Mouse (Mus musculus) lung, embryonic 14.5 days (tissue): ENCODE measurements around the gene Pde7b. TPM values are rescaled to one million over a fixed set of nuclear protein-coding genes. Genes with fewer than 3 reads are reported as not detected.
A peak's percentile ranks its signal among the peaks of the same experiment; 100 is the strongest.

Source experiments
- ATAC-seq: fragments of 200-750 bp; cut with Nextera tagmentation; 2 replicates; pipeline ENCODE4 v1.8.0; 2017; ENCODE audit warnings: mild to moderate bottlenecking, moderate TSS enrichment, moderate library complexity; ENCODE audit not compliant: insufficient read depth
- DNase-seq: peaks from one replicate; pipeline ENCODE4 v3.0.0-alpha.2; 2015
- H3K27ac ChIP-seq: fragments of 300-500 bp; sonication (generic); 2 replicates; pipeline ENCODE4 v1.5.1; 2014; ENCODE audit warnings: low read depth, mild to moderate bottlenecking, moderate library complexity
- H3K27me3 ChIP-seq: fragments of 300-500 bp; sonication (generic); 2 replicates; pipeline ENCODE4 v1.6.1; 2014; ENCODE audit warnings: low read length, control low read depth; ENCODE audit not compliant: insufficient read depth
- H3K36me3 ChIP-seq: fragments of 300-500 bp; sonication (generic); 2 replicates; pipeline ENCODE4 v1.6.1; 2014; ENCODE audit warnings: control low read depth; ENCODE audit not compliant: insufficient read depth
- H3K4me1 ChIP-seq: fragments of 300-500 bp; sonication (generic); 2 replicates; pipeline ENCODE4 v1.6.1; 2014; ENCODE audit warnings: antibody characterized with exemption, control low read depth; ENCODE audit not compliant: insufficient read depth
- H3K4me2 ChIP-seq: fragments of 300-500 bp; sonication (generic); 2 replicates; pipeline ENCODE4 v1.6.1; 2014; ENCODE audit warnings: mild to moderate bottlenecking
- H3K4me3 ChIP-seq: fragments of 300-500 bp; sonication (generic); 2 replicates; pipeline ENCODE4 v1.5.1; 2014; ENCODE audit warnings: low read depth, low read length
- H3K9ac ChIP-seq: fragments of 300-500 bp; sonication (generic); 2 replicates; pipeline ENCODE4 v1.6.1; 2014
- H3K9me3 ChIP-seq: fragments of 300-500 bp; sonication (generic); 2 replicates; pipeline ENCODE4 v1.6.1; 2016; ENCODE audit warnings: low read depth, low read length, control low read depth
- CTCF ChIP-seq: IDR thresholded peaks from 2 replicates; pipeline ENCODE4 v1.5.1; 2016; ENCODE audit warnings: antibody characterized with exemption, low read depth
- WGBS: fragments of 180-500 bp; shearing (Covaris S2); extraction: QIAGEN DNeasy Blood & Tissue Kit; methylation state at CpG from one replicate; pipeline ENCODE4 v1.1.7; 2014; 5-methylcytosine and 5-hydroxymethylcytosine counted together
- polyA plus RNA-seq: library from polyadenylated mRNA; unstranded; fragments of >200 nt; fragmentation: Nextera tagmentation; extraction: Ambion mirVana; gene quantifications from 2 replicates; pipeline ENCODE4 v1.2.1, GENCODE M21; 2014

Gene Pde7b
- polyA plus RNA-seq, 1 experiment from 2014 or later: 3.3 TPM

DNA sequence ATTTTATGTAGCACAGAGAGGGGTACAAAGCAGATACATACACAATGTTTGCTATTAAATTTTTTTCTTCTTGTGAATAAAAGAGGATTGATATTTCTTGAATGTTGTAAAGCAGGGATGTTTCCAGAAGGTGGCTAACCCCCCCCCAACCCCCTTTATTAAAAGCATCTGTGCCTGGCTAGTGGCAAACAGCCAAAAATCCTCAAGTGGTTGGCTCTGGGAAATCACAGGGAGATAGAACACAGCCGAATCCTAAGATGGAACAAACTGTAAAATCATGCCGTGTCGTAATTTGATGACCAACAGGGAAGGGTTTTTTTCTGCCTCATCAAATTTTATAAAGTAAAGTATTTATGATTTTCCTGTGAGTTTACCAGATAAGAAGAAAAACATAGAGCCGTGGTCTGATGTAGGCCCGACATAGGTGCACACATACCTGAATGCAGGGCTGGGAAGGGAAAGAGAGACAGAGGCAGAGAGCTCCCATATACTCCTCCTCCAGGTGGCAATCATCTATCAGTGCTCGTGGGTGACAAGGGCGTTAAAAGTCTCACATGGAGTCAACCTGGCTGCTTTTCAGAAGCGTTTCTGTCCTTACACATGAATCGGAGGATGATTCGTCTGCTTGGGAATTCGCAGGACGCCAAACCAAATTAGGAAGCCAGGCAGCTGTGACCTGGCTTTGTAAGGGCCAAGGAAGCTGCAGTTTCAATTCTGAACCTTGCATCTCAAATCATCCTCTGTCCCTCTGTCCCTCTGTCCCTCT lies 67.4 kb downstream of the Pde7b start:
- no peak for TF ChIP-seq CTCF
- no peaks in the 10 kb centered on the region for H3K27me3 ChIP-seq
- no peak overlapping the region for H3K9ac ChIP-seq
- ATAC-seq (no peak), DNase-seq (peak; percentile 56)
- H3K4me1 ChIP-seq: no peaks in the 10 kb centered on the region
- WGBS: 51% methylated on average over 12 of the region's 12 CpGs
- H3K4me2 ChIP-seq: no peak overlapping the region
- H3K27ac ChIP-seq: no peak overlapping the region
- H3K4me3 ChIP-seq: no peak overlapping the region
- no peaks in the 10 kb centered on the region for H3K36me3 ChIP-seq
- H3K9me3 ChIP-seq: no peaks in the 10 kb centered on the region

DNA sequence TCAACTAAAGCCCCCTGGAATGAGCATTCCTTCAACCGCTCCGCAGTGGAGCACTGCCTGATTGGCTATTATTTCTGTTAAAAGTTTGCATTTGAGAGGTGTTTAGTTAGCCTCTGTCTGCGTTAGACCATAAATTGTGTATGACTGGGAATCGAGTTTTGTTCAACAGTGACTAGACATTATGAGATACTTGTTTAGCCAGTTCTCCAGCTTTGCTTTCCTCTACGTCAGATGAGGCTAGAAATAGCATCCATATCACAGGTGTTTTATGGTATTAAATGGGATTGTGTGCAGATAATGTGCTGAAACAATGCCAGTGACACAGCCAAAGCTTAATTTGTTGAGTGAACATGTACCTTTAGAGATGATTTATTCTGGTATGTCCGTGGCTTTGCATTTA lies 70.3 kb downstream of the Pde7b start:
- no peaks in the 10 kb centered on the region for H3K36me3 ChIP-seq
- no peak overlapping the region for H3K27ac ChIP-seq
- no peak for TF ChIP-seq CTCF
- ATAC-seq (no peak), DNase-seq (no peak)
- no peak overlapping the region for H3K4me2 ChIP-seq
- no peaks in the 10 kb centered on the region for H3K27me3 ChIP-seq
- H3K4me1 ChIP-seq: no peaks in the 10 kb centered on the region
- no peak overlapping the region for H3K4me3 ChIP-seq
- H3K9me3 ChIP-seq: no peaks in the 10 kb centered on the region
- no peak overlapping the region for H3K9ac ChIP-seq
- WGBS: 63% methylated on average over 6 of the region's 6 CpGs

DNA sequence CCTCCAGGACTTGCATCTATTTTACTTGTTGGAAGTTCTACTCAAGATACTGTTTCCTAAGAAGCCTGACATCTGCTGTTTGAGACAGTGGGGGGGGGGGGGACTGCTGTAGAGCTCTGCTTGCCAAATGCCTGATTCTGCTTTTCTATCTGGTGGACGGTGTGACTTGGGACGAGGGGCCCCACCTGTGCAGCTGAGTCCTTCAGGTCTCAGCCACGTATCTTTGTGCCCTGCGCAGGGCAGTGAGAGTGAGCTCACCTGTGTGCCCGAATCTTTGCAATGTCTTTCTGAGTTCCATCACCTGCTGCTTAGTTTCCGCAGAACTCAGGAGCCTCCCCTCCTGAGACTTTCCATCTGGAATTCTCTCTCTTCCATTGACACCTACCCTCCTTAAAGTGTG lies 70.7 kb downstream of the Pde7b start:
- no peak overlapping the region for H3K4me3 ChIP-seq
- no peak overlapping the region for H3K27ac ChIP-seq
- ATAC-seq (no peak), DNase-seq (no peak)
- no peaks in the 10 kb centered on the region for H3K4me1 ChIP-seq
- H3K27me3 ChIP-seq: no peaks in the 10 kb centered on the region
- H3K9ac ChIP-seq: no peak overlapping the region
- no peaks in the 10 kb centered on the region for H3K36me3 ChIP-seq
- 59% methylated on average over 6 of the region's 6 CpGs for WGBS
- no peaks in the 10 kb centered on the region for H3K9me3 ChIP-seq
- no peak overlapping the region for H3K4me2 ChIP-seq
- TF ChIP-seq CTCF: no peak

DNA sequence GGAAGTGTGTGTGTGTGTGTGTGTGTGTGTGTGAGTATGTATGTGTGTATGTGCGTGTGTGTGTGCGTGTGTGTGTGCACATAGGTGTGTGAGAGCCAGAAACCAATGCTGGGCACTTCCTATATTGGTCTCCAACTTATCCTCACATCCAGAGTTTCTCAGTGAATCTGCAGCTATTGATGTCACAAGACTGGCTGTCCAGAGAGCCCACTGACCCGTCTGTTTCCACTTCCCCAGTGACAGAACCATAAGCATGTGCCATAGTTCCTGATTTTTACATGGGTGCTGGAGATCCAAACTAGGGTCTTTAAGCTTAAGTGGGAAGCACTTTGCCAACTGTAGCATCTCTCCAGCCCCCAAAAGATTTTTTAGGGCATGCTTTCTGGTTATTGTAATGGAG lies 71.6 kb downstream of the Pde7b start:
- DNase-seq (no peak), ATAC-seq (no peak)
- no peaks in the 10 kb centered on the region for H3K36me3 ChIP-seq
- 83% methylated on average over 3 of the region's 3 CpGs for WGBS
- no peaks in the 10 kb centered on the region for H3K4me1 ChIP-seq
- no peak overlapping the region for H3K27ac ChIP-seq
- H3K4me2 ChIP-seq: no peak overlapping the region
- no peaks in the 10 kb centered on the region for H3K9me3 ChIP-seq
- no peak for TF ChIP-seq CTCF
- H3K9ac ChIP-seq: no peak overlapping the region
- H3K4me3 ChIP-seq: no peak overlapping the region
- H3K27me3 ChIP-seq: no peaks in the 10 kb centered on the region

DNA sequence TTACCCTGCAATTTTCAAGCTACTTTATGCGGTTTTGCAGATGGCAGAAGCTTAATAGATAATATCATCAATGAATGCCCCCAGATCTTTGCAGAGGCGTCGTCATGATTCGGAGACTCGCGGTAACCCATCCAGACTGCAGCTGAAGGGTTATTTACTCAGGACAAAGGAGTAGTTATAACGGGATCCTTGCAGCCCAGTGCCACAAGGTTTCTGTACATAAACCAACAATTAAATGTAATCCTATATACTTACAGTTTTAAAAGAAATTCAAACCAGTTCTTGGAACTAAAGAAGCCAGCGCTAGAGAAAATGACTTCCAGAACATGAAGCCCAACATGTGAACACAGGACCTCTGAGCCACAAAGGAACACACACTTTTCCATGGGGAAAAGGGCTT lies 88.5 kb downstream of the Pde7b start:
- H3K36me3 ChIP-seq: no peaks in the 10 kb centered on the region
- ATAC-seq (no peak), DNase-seq (no peak)
- no peak for TF ChIP-seq CTCF
- no peaks in the 10 kb centered on the region for H3K9me3 ChIP-seq
- no peak overlapping the region for H3K4me3 ChIP-seq
- no peak overlapping the region for H3K9ac ChIP-seq
- no peak overlapping the region for H3K27ac ChIP-seq
- H3K27me3 ChIP-seq: no peaks in the 10 kb centered on the region
- 71% methylated on average over 8 of the region's 8 CpGs for WGBS
- no peaks in the 10 kb centered on the region for H3K4me1 ChIP-seq
- no peak overlapping the region for H3K4me2 ChIP-seq

DNA sequence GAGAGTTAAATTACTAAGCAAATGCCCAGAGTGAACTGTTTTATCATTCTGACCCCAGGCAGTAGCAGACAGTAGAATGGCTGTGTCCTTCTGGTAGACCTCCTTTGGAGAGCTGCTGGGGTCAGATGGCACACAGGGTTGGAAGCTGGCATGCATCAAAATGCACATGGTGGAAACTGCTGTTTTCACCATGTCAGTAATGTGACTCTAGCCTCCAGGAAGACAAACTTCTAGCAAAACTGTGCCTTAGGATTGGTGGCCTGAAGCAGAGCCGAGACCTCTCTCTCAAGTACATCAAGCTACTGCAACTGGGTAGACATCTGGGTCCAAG lies 91.8 kb downstream of the Pde7b start:
- H3K27ac ChIP-seq: no peak overlapping the region
- DNase-seq (no peak), ATAC-seq (no peak)
- no peak overlapping the region for H3K4me3 ChIP-seq
- WGBS: 91% methylated on average over 1 of the region's 1 CpGs
- H3K36me3 ChIP-seq: no peaks in the 10 kb centered on the region
- no peak for TF ChIP-seq CTCF
- no peak overlapping the region for H3K4me2 ChIP-seq
- H3K9me3 ChIP-seq: no peaks in the 10 kb centered on the region
- H3K27me3 ChIP-seq: no peaks in the 10 kb centered on the region
- H3K4me1 ChIP-seq: peaks cover 4% of the 10 kb centered on the region
- no peak overlapping the region for H3K9ac ChIP-seq

DNA sequence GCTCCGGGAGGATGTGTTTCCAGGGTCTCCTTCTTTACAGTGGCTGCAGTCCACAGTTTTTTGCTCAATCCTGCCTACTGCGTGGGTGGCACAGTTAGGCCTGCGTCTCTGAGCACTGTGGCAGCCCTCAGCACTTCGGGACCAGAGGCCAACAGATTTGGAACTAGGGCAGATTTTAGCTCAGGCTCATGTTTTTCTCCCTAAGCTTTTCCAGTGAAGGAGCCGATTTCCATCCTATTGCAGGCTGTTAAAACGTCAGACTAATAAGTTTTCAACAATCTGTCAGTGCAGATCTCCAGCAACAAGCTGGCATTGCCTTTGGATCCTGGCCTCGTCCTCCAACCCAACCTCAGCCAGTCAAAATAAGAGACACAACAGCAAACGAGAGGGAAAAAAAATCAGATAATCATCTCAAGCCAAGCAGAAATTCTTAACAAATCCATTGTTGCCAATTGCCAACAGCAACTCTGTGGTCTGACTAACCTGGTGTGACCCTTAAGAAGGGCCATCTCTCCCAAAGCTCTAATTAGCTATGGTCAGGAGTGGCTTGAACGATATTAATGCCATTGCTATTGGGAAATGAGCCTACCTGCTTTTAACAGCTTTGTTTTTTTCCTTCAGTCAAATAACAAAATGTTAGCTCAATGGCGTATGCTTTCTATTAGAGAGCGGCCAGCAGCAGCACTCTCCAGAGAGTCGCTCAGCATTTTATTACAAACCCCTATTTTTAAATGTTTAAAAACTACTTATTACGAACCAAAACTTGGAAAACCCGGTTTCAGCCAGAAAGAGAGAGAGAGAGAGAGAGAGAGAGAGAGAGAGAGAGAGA lies 92.4 kb downstream of the Pde7b start:
- peaks cover 4% of the 10 kb centered on the region for H3K4me1 ChIP-seq
- no peak for TF ChIP-seq CTCF
- H3K9ac ChIP-seq: no peak overlapping the region
- H3K4me2 ChIP-seq: no peak overlapping the region
- DNase-seq (no peak), ATAC-seq (no peak)
- WGBS: 76% methylated on average over 14 of the region's 14 CpGs
- H3K4me3 ChIP-seq: no peak overlapping the region
- H3K27ac ChIP-seq: no peak overlapping the region
- no peaks in the 10 kb centered on the region for H3K36me3 ChIP-seq
- no peaks in the 10 kb centered on the region for H3K27me3 ChIP-seq
- no peaks in the 10 kb centered on the region for H3K9me3 ChIP-seq
